Mouse (Mus musculus) heart, postnatal 0 days (tissue): Measurements from ENCODE around the gene Lrriq1. TPM values are rescaled to one million over a fixed set of nuclear protein-coding genes. Genes with fewer than 3 reads are reported as not detected.

Experiments used
- ATAC-seq: fragments of 200-750 bp; cut with Nextera tagmentation; 2 replicates; pipeline ENCODE4 v1.8.0; 2017; ENCODE audit warnings: low read depth, moderate number of reproducible peaks, moderate library complexity; ENCODE audit not compliant: insufficient read depth
- DNase-seq: peaks from one replicate; pipeline ENCODE4 v3.0.0-alpha.2; 2016; ENCODE audit warnings: low spot score
- H3K27ac ChIP-seq: fragments of 300-500 bp; sonication (generic); 2 replicates; pipeline ENCODE4 v1.5.1; 2014; ENCODE audit warnings: low read depth, mild to moderate bottlenecking
- H3K27me3 ChIP-seq: fragments of 300-500 bp; sonication (generic); 2 replicates; pipeline ENCODE4 v1.6.1; 2014; ENCODE audit warnings: low read length, mixed read lengths; ENCODE audit not compliant: control insufficient read depth, insufficient read depth
- H3K36me3 ChIP-seq: fragments of 300-500 bp; sonication (generic); replicated peaks from 2 replicates; pipeline ENCODE4 v1.6.1; 2014; ENCODE audit warnings: low read length, mixed read lengths; ENCODE audit not compliant: control insufficient read depth, insufficient read depth
- H3K4me1 ChIP-seq: fragments of 300-500 bp; sonication (generic); 2 replicates; pipeline ENCODE4 v1.6.1; 2014; ENCODE audit warnings: antibody characterized with exemption; ENCODE audit not compliant: control insufficient read depth, insufficient read depth
- H3K4me2 ChIP-seq: fragments of 300-500 bp; sonication (generic); 2 replicates; pipeline ENCODE4 v1.6.1; 2014; ENCODE audit warnings: low read depth, mild to moderate bottlenecking, low read length, moderate library complexity
- H3K4me3 ChIP-seq: fragments of 300-500 bp; sonication (generic); 2 replicates; pipeline ENCODE4 v1.5.1; 2014; ENCODE audit warnings: low read depth, low read length
- H3K9ac ChIP-seq: fragments of 300-500 bp; sonication (generic); replicated peaks from 2 replicates; pipeline ENCODE4 v1.6.1; 2014; ENCODE audit warnings: low read depth, low read length, mixed read lengths
- H3K9me3 ChIP-seq: fragments of 300-500 bp; sonication (generic); replicated peaks from 2 replicates; pipeline ENCODE4 v1.6.1; 2016; ENCODE audit warnings: low read length; ENCODE audit not compliant: control insufficient read depth
- CTCF ChIP-seq: IDR thresholded peaks from 2 replicates; pipeline ENCODE4 v1.5.1; 2016; ENCODE audit warnings: antibody characterized with exemption, control low read depth, low read depth
- EP300 ChIP-seq: IDR thresholded peaks from 2 replicates; pipeline ENCODE4 v1.6.1; 2016; ENCODE audit warnings: antibody characterized with exemption, low read depth
- WGBS: fragments of 180-500 bp; shearing (Covaris S2); extraction: QIAGEN DNeasy Blood & Tissue Kit; methylation state at CpG from one replicate; pipeline ENCODE4 v1.1.7; 2014; 5-methylcytosine and 5-hydroxymethylcytosine counted together
- polyA plus RNA-seq: library from polyadenylated mRNA; unstranded; fragments of >200 nt; fragmentation: Nextera tagmentation; extraction: Ambion mirVana; gene quantifications from 2 replicates; pipeline ENCODE4 v1.2.1, GENCODE M21; 2015
- total RNA-seq: library from RNA; depleted of rRNA; stranded (reverse); fragments of >200 nt; gene quantifications from 2 replicates; pipeline ENCODE4 v1.2.3, GENCODE M21; 2014; ENCODE audit warnings: low replicate concordance

Gene Lrriq1
- total and polyA plus RNA-seq, 2 experiments from 2014 or later: not detected

DNA sequence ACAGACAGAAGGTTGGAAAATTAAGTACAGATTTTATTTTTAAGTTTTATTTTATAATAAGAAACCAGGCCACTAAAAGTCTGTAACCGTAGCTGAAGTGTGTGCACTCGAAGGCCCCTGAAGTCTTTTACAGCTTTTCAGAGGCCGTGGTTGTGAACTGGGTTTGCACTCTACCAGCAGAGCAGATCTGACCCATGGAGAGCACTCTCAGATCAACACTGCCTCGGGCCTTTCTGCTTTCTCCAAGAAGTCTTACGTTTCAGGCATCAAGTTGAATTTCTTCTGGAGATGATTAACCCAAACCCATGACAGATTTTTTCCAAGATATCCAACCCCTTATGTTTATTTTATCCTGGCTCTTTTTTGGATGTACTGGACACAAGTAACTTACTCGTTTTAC, 121.5 kb downstream of the Lrriq1 start:
- Histone ChIP-seq H3K4me3 (no peak overlapping the region), H3K27me3 (no peaks in the 10 kb centered on the region), H3K9ac (no peak overlapping the region), H3K4me2 (no peak overlapping the region), H3K9me3 (no peaks in the 10 kb centered on the region), H3K27ac (no peak overlapping the region), H3K4me1 (no peaks in the 10 kb centered on the region), H3K36me3 (no peaks in the 10 kb centered on the region)
- TF ChIP-seq EP300 (no peak), CTCF (no peak)
- 68% methylated on average over 6 of the region's 6 CpGs for WGBS
- ATAC-seq (no peak), DNase-seq (no peak)

DNA sequence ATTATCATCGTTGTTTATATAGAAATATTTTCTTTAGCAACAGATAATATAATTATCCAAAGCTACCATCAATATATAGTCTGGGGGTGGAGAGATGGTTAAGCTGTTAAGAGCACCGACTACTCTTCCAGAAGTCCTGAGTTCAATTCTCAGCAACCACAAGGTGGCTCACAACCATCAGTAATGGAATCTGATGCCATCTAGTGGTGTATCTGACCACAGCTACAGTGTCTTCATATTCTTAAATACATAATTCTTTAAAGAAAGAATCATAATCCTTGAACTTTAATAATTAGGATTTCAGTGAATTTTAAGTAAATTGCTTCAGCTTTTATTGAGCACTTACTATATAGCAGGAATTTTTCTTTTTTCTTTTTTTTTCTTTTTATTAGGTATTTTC, 128.0 kb downstream of the Lrriq1 start:
- Histone ChIP-seq H3K9ac (no peak overlapping the region), H3K36me3 (no peaks in the 10 kb centered on the region)
- TF ChIP-seq CTCF (no peak), EP300 (no peak)

DNA sequence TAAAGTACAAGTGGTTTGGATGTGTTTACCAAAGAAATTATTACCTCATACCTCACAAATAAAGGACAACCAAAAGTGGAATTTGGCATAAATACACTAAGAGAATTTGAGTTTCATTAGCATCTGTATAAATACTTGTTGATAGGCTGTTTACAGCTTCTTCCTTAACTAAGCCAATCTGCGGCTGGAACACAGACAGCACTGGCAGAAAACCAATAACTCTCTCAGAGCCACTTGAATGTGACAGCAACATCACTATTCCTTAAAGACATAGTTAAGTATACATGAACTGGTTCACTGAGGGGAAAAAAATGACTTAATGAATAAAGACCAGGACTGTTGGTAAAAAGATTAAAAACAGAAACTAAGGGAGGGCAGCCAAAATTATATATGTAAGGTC, 150.0 kb downstream of the Lrriq1 start:
- DNase-seq (no peak), ATAC-seq (no peak)
- H3K9me3 ChIP-seq: no peaks in the 10 kb centered on the region
- H3K27ac ChIP-seq: no peak overlapping the region
- no peaks in the 10 kb centered on the region for H3K36me3 ChIP-seq
- H3K4me2 ChIP-seq: no peak overlapping the region
- 38% methylated on average over 1 of the region's 1 CpGs for WGBS
- H3K27me3 ChIP-seq: no peaks in the 10 kb centered on the region
- H3K4me3 ChIP-seq: no peak overlapping the region
- H3K9ac ChIP-seq: no peak overlapping the region
- TF ChIP-seq EP300 (no peak), CTCF (no peak)
- no peaks in the 10 kb centered on the region for H3K4me1 ChIP-seq

More for the DNA sequence above, 128.0 kb downstream of the Lrriq1 start:
- Histone ChIP-seq H3K4me2 (no peak overlapping the region), H3K4me1 (no peaks in the 10 kb centered on the region), H3K4me3 (no peak overlapping the region), H3K27me3 (no peaks in the 10 kb centered on the region), H3K9me3 (no peaks in the 10 kb centered on the region), H3K27ac (no peak overlapping the region)
- no peak for ATAC-seq
- DNase-seq: no peak
- 79% methylated on average over 2 of the region's 2 CpGs for WGBS

DNA sequence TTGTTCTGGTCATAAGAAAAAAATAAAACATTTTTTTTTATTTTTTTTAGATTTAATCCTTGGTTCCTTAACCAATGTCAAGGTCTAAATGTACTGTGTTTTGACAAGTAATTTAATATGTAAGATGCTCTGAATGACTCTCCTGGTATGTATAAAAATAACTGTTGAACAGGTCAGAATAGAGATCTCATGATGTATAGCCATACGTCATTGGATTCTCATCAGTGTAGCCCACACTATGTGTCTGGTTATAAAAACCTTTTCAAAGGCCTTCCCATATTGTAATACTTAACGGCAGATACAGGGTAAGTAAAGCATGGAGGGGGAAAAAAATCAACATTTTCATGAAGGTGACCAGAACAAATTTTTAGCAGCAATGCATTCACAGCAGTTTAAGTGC, 186.5 kb downstream of the Lrriq1 start:
- WGBS: 72% methylated on average over 2 of the region's 2 CpGs
- no peak for TF ChIP-seq EP300
- TF ChIP-seq CTCF: no peak
- Histone ChIP-seq H3K9me3 (no peaks in the 10 kb centered on the region), H3K4me3 (no peak overlapping the region), H3K4me1 (no peaks in the 10 kb centered on the region), H3K9ac (no peak overlapping the region), H3K27me3 (no peaks in the 10 kb centered on the region), H3K36me3 (no peaks in the 10 kb centered on the region), H3K27ac (no peak overlapping the region), H3K4me2 (no peak overlapping the region)
- ATAC-seq: no peak
- no peak for DNase-seq

DNA sequence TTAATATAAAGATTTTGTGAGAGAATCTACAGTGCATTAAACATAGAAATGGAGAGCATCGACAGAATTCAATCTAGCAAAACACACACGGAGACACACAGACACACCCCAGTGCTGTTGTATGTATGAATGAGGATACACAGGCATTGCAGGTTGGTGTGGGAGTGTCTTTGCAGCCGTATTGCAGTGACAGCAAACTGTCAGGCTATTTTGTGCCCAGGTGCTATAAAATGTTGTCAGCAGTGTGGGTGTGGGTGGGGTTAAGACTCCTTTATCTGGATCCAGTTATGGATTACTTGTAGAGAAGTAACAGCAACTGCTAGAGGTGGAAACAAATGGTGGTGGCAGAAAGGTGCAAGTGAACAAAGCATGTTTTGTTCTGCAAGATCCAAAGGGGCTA, 189.5 kb downstream of the Lrriq1 start:
- Histone ChIP-seq H3K9me3 (no peaks in the 10 kb centered on the region), H3K36me3 (no peaks in the 10 kb centered on the region), H3K27ac (no peak overlapping the region), H3K4me3 (no peak overlapping the region), H3K4me1 (no peaks in the 10 kb centered on the region), H3K9ac (no peak overlapping the region), H3K4me2 (no peak overlapping the region), H3K27me3 (no peaks in the 10 kb centered on the region)
- DNase-seq: no peak
- WGBS: 51% methylated on average over 3 of the region's 3 CpGs
- TF ChIP-seq EP300 (no peak), CTCF (no peak)
- ATAC-seq: no peak

DNA sequence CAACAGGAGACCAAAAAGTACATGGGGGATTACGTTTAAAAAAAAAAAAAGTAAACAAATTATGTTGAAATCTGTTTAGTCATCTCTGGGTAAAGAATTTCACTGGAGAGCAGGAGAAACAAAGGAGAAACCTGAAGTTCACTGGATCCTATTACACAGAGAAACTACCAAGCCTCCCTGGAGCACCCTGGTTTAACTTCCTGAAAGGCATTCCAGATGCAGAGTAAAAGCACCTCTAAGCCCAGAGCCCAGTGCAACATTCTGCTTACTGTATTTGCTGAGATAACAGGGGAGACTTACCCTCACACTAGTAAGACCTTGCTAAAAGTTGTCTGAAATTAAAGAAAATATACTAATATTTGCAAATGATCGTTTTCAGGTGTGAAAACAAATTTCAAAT, 191.1 kb downstream of the Lrriq1 start:
- WGBS: 37% methylated on average over 2 of the region's 2 CpGs
- no peaks in the 10 kb centered on the region for H3K4me1 ChIP-seq
- no peak overlapping the region for H3K4me2 ChIP-seq
- H3K9me3 ChIP-seq: no peaks in the 10 kb centered on the region
- ATAC-seq: no peak
- H3K36me3 ChIP-seq: no peaks in the 10 kb centered on the region
- H3K4me3 ChIP-seq: no peak overlapping the region
- H3K27ac ChIP-seq: no peak overlapping the region
- TF ChIP-seq CTCF: no peak
- no peak for TF ChIP-seq EP300
- no peak for DNase-seq
- no peak overlapping the region for H3K9ac ChIP-seq
- no peaks in the 10 kb centered on the region for H3K27me3 ChIP-seq
